Mouse (Mus musculus) brain, embryonic 18.5 days (tissue): ENCODE measurements around the gene Rcn1.

ENCODE experiments used
- DNase-seq: peaks from one replicate; pipeline ENCODE4 v3.0.0-alpha.2; 2012; ENCODE audit warnings: low read depth, low spot score

The Rcn1 gene

GRCm38 (mm10) chr2:105337171-105337875 is 61.8 kb downstream of the Rcn1 start:
- DNase-seq, result no peak

GRCm38 (mm10) chr2:105336314-105337027 is 62.6 kb downstream of the Rcn1 start:
- DNase-seq, result no peak
